Mouse (Mus musculus) intestine, postnatal 0 days (tissue): ENCODE data around the gene Ugt1a10. TPM values are rescaled to one million over a fixed set of nuclear protein-coding genes. Genes with fewer than 3 reads are reported as not detected.
"Not testable (repeated sequence)": the region's sequence is repeated elsewhere in the genome, so short reads cannot be mapped to it uniquely, and the experiment has no call there.

Experiments used
- ATAC-seq: fragments of 200-750 bp; cut with Nextera tagmentation; 2 replicates; pipeline ENCODE4 v1.8.0; 2017; ENCODE audit warnings: mild to moderate bottlenecking, moderate TSS enrichment, moderate library complexity
- H3K27ac ChIP-seq: fragments of 300-500 bp; sonication (generic); 2 replicates; pipeline ENCODE4 v1.5.1; 2014; ENCODE audit warnings: mild to moderate bottlenecking, low read depth, low read length, moderate library complexity
- H3K27me3 ChIP-seq: fragments of 300-500 bp; sonication (generic); replicated peaks from 2 replicates; pipeline ENCODE4 v1.6.1; 2014; ENCODE audit warnings: low read length, mixed read lengths; ENCODE audit not compliant: control insufficient read depth, insufficient read depth
- H3K36me3 ChIP-seq: fragments of 300-500 bp; sonication (generic); 2 replicates; pipeline ENCODE4 v1.6.1; 2014; ENCODE audit warnings: mild to moderate bottlenecking, moderate library complexity; ENCODE audit not compliant: control insufficient read depth, insufficient read depth
- H3K4me1 ChIP-seq: fragments of 300-500 bp; sonication (generic); replicated peaks from 2 replicates; pipeline ENCODE4 v1.6.1; 2014; ENCODE audit warnings: antibody characterized with exemption, low read length, mixed read lengths; ENCODE audit not compliant: control insufficient read depth, insufficient read depth
- H3K4me2 ChIP-seq: fragments of 300-500 bp; sonication (generic); replicated peaks from 2 replicates; pipeline ENCODE4 v1.6.1; 2014; ENCODE audit warnings: low read depth, mild to moderate bottlenecking, moderate library complexity
- H3K4me3 ChIP-seq: fragments of 300-500 bp; sonication (generic); 2 replicates; pipeline ENCODE4 v1.5.1; 2014; ENCODE audit warnings: low read depth, low read length
- H3K9ac ChIP-seq: fragments of 300-500 bp; sonication (generic); 2 replicates; pipeline ENCODE4 v1.6.1; 2014; ENCODE audit warnings: mild to moderate bottlenecking, low read depth, low read length
- H3K9me3 ChIP-seq: fragments of 300-500 bp; sonication (generic); 2 replicates; pipeline ENCODE4 v1.6.1; 2016; ENCODE audit warnings: mixed run types; ENCODE audit not compliant: control insufficient read depth
- CTCF ChIP-seq: sonication (generic); IDR thresholded peaks from 2 replicates; pipeline ENCODE4 v1.5.1; 2016; ENCODE audit warnings: low read depth, mild to moderate bottlenecking, control low read depth, antibody characterized with exemption, moderate library complexity
- WGBS: fragments of 180-500 bp; shearing (Covaris S2); extraction: QIAGEN DNeasy Blood & Tissue Kit; methylation state at CpG from one replicate; pipeline ENCODE4 v1.1.7; 2014; 5-methylcytosine and 5-hydroxymethylcytosine counted together
- polyA plus RNA-seq: library from polyadenylated mRNA; unstranded; fragments of >200 nt; fragmentation: Nextera tagmentation; extraction: Ambion mirVana; gene quantifications from 2 replicates; pipeline ENCODE4 v1.2.1, GENCODE M21; 2015

Gene Ugt1a10
- polyA plus RNA-seq, 1 experiment from 2014 or later: 0.05 TPM

GRCm38 (mm10) chr1:88121521-88121920 is 66.3 kb downstream of the Ugt1a10 start:
- ATAC-seq, H3K36me3 ChIP-seq, H3K4me3 ChIP-seq, H3K9ac ChIP-seq, H3K4me2 ChIP-seq, H3K4me1 ChIP-seq, H3K27me3 ChIP-seq, H3K9me3 ChIP-seq, H3K27ac ChIP-seq: not testable (repeated sequence)
- no CpG with 5 or more reads among the region's 1 CpGs for WGBS
- peak; percentile 67 for TF ChIP-seq CTCF

GRCm38 (mm10) chr1:88125827-88126360 is 70.7 kb downstream of the Ugt1a10 start:
- H3K9me3 ChIP-seq, H3K4me3 ChIP-seq, ATAC-seq, H3K36me3 ChIP-seq, H3K4me2 ChIP-seq, H3K27ac ChIP-seq, H3K9ac ChIP-seq, H3K4me1 ChIP-seq, H3K27me3 ChIP-seq: not testable (repeated sequence)
- WGBS: 81% methylated on average over 4 of the region's 4 CpGs
- peak; percentile 55 for TF ChIP-seq CTCF

GRCm38 (mm10) chr1:88129091-88129490 is 73.9 kb downstream of the Ugt1a10 start:
- not testable (repeated sequence) for H3K27me3 ChIP-seq, H3K4me3 ChIP-seq, ATAC-seq, H3K4me1 ChIP-seq, H3K27ac ChIP-seq, H3K36me3 ChIP-seq, H3K9ac ChIP-seq, H3K4me2 ChIP-seq, H3K9me3 ChIP-seq
- 76% methylated on average over 2 of the region's 2 CpGs for whole genome bisulfite sequencing

GRCm38 (mm10) chr1:88130223-88130622 is 75.0 kb downstream of the Ugt1a10 start:
- H3K36me3 ChIP-seq, H3K9ac ChIP-seq, H3K27me3 ChIP-seq, H3K27ac ChIP-seq, H3K9me3 ChIP-seq, H3K4me3 ChIP-seq, H3K4me1 ChIP-seq, H3K4me2 ChIP-seq: not testable (repeated sequence)
- ATAC-seq: peak; percentile 70
- WGBS: 28% methylated on average over 1 of the region's 1 CpGs

- H3K27me3 ChIP-seq: no peaks in the 10 kb centered on the region
- H3K9me3 ChIP-seq: no peaks in the 10 kb centered on the region
- TF ChIP-seq CTCF: no peak
- H3K9ac ChIP-seq: no peak overlapping the region
- peak overlapping the region; percentile 22 for H3K27ac ChIP-seq
- H3K4me1 ChIP-seq: peaks cover 5% of the 10 kb centered on the region; the same call in 1 of the 2 replicates
- 27% methylated on average over 3 of the region's 3 CpGs for WGBS
- ATAC-seq: no peak
- no peaks in the 10 kb centered on the region for H3K36me3 ChIP-seq
- no peak overlapping the region for H3K4me2 ChIP-seq
- H3K4me3 ChIP-seq: no peak overlapping the region
These were observed 78.8 kb downstream of the Ugt1a10 start for GRCm38 (mm10) chr1:88133908-88134456.

- H3K27me3 ChIP-seq, H3K9ac ChIP-seq, H3K4me3 ChIP-seq, H3K4me1 ChIP-seq, H3K9me3 ChIP-seq, H3K36me3 ChIP-seq, H3K4me2 ChIP-seq: not testable (repeated sequence)
- peak within 1 kb of the TSS; percentile 22 for H3K27ac ChIP-seq
- ATAC-seq: peak; percentile 49
- 11% methylated on average over 5 of the region's 5 CpGs for WGBS
These were observed 79.3 kb downstream of the Ugt1a10 start, which contains the start of gene Ugt1a6a for GRCm38 (mm10) chr1:88134457-88135011. TSS of gene Ugt1a6a (plus strand) at chr1:88134809.

- ATAC-seq, H3K36me3 ChIP-seq, H3K9ac ChIP-seq, H3K4me1 ChIP-seq, H3K9me3 ChIP-seq, H3K27ac ChIP-seq, H3K4me2 ChIP-seq, H3K4me3 ChIP-seq, H3K27me3 ChIP-seq: not testable (repeated sequence)
- WGBS: 79% methylated on average over 5 of the region's 6 CpGs
These were observed 80.2 kb downstream of the Ugt1a10 start for GRCm38 (mm10) chr1:88135229-88135904.
